Mouse (Mus musculus) cerebellum, postnatal 36 days (tissue): ENCODE results near the gene Gpr162.
A peak's percentile ranks its signal among the peaks of the same experiment; 100 is the strongest.
"Not testable (repeated sequence)": the region's sequence is repeated elsewhere in the genome, so short reads cannot be mapped to it uniquely, and the experiment has no call there.

Experiments
- DNase-seq, 2 experiments: peaks; one replicate each; pipeline ENCODE4 v3.0.0; 2021 to 2022; ENCODE audit warnings: mixed read lengths in 2 of 2

Gene Gpr162

GRCm38 (mm10) chr6:124810566-124811402, 53.0 kb downstream of the Gpr162 start:
- DNase-seq = not testable (repeated sequence)

- DNase-seq = no peak
Measured at GRCm38 (mm10) chr6:124809775-124810538, 53.8 kb downstream of the Gpr162 start.

- DNase-seq = peak; percentile 84 to 88
Measured at GRCm38 (mm10) chr6:124809052-124809774, 54.6 kb downstream of the Gpr162 start.
